Mouse (Mus musculus) ES-E14 (cell line): ENCODE measurements at regions not wholly inside any gene's neighbourhood (a gene's known extent, or its start where the extent isn't known, plus 50 kb on each side); places are given as distances from the start of the nearest gene placed in this dataset.

Experiments used
- CHD2 ChIP-seq: IDR thresholded peaks from 2 replicates; pipeline ENCODE4 v1.6.1; 2014; ENCODE audit warnings: mild to moderate bottlenecking, low read depth, low read length, inconsistent platforms
- HCFC1 ChIP-seq: IDR thresholded peaks from 2 replicates; pipeline ENCODE4 v1.6.1; 2012; ENCODE audit warnings: low read length, inconsistent platforms, borderline replicate concordance; ENCODE audit not compliant: insufficient read depth
- MAFK ChIP-seq: IDR thresholded peaks from 2 replicates; pipeline ENCODE4 v1.6.1; 2014; ENCODE audit warnings: mild to moderate bottlenecking, low read depth, low read length, inconsistent platforms; ENCODE audit not compliant: insufficient read depth

DNA sequence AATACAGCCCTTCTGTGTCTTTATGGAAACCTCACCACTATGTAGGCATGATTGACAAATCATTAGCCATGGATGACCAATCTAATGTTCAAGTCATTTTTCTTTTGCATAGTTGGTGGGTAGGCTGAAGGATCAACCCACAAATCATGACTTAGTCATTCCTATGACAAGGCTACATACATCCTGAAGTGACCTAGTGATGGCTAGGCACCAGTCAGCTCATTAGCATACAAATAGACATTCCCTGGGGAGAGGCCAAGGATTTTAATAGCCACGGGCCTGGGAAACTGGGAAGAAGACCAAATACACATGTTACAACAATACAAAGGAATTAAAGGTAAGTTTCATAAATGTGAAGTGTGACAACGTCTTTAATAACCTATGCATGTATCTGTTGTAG, 231.1 kb upstream of the Arglu1 start:
- TF ChIP-seq CHD2 (no peak), MAFK (no peak), HCFC1 (no peak)
